21 mouse cellular contexts compared by ENCODE assay signal in the genomic region with DNA sequence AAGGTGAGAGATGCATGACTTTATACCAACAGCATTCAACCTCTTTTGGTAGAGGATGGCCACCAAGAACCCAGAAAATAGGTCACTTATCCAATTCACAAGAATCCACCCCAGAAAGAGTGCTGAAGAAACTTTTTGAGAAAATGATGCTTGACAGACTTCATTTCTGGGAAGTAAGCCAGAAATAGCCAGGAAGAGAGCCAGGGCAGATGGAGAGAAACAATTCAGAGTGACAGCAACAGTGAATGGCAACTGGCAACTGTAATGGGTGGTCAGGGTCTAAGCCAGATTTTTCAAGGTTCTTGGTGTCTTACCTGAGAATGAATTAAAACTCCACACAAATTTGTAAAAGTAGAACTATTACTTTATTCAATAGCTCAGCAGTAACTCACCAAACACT.
DNase-seq lines count a peak whose midpoint lies in the region; ATAC-seq and TF ChIP-seq lines count a peak whose summit lies in the region.
"Had no signal": no experiment of that assay in that cellular context is flagged by ENCODE, and none has a peak within 500 bp of the region (broad histone marks: within the 10 kb centered on the region; RNA-seq: fewer than 3 reads in every experiment).

No protein-coding gene starts in this region.

- H3K4me3 ChIP-seq in forebrain, postnatal 0 days (ENCODE audit: low read depth, low read length) = no peak overlapping the region
- H3K4me3 ChIP-seq in forebrain, embryonic 10.5 days = no peak overlapping the region
- no peak overlapping the region for H3K4me3 ChIP-seq in midbrain, postnatal 0 days (ENCODE audit: low read depth, low read length)
- no peak overlapping the region for H3K4me3 ChIP-seq in midbrain, embryonic 16.5 days (ENCODE audit: low read depth, low read length)
- H3K4me3 ChIP-seq: forebrain, embryonic 13.5 days; heart, adult 2 months; hindbrain, embryonic 10.5 days; midbrain, embryonic 12.5 days; neural tube, embryonic 13.5 days had no signal

- no peak overlapping the region for H3K27ac ChIP-seq in forebrain, postnatal 0 days (ENCODE audit: low read depth, low read length)
- no peak overlapping the region for H3K27ac ChIP-seq in forebrain, embryonic 10.5 days
- no peak overlapping the region for H3K27ac ChIP-seq in midbrain, postnatal 0 days (ENCODE audit: low read depth, low read length)
- H3K27ac ChIP-seq in midbrain, embryonic 16.5 days (ENCODE audit: low read length) = no peak overlapping the region
- H3K27ac ChIP-seq: forebrain, embryonic 13.5 days; heart, adult 2 months; hindbrain, embryonic 10.5 days; midbrain, embryonic 12.5 days; neural tube, embryonic 13.5 days had no signal

- TF ChIP-seq CTCF in forebrain, postnatal 0 days (IDR thresholded peaks at IDR 0.05; ENCODE audit: low read depth) = no peak
- no peak for TF ChIP-seq CTCF in midbrain, postnatal 0 days (IDR thresholded peaks at IDR 0.05)

- H3K4me2 ChIP-seq in forebrain, postnatal 0 days (ENCODE audit: low read depth) = no peak overlapping the region
- no peak overlapping the region for H3K4me2 ChIP-seq in midbrain, postnatal 0 days (ENCODE audit: low read depth, low read length, poor library complexity, severe bottlenecking)
- H3K4me2 ChIP-seq in midbrain, embryonic 16.5 days (ENCODE audit: low read length) = no peak overlapping the region
- H3K4me2 ChIP-seq: forebrain, embryonic 13.5 days; midbrain, embryonic 12.5 days; neural tube, embryonic 13.5 days had no signal

- no peaks in the 10 kb centered on the region for H3K9me3 ChIP-seq in forebrain, postnatal 0 days (ENCODE audit: low read length)
- no peaks in the 10 kb centered on the region for H3K9me3 ChIP-seq in forebrain, embryonic 10.5 days
- H3K9me3 ChIP-seq in midbrain, postnatal 0 days (ENCODE audit: low read length) = no peaks in the 10 kb centered on the region
- no peaks in the 10 kb centered on the region for H3K9me3 ChIP-seq in midbrain, embryonic 16.5 days (replicated peaks; ENCODE audit: control insufficient read depth, low read length, poor library complexity, severe bottlenecking)
- H3K9me3 ChIP-seq: forebrain, embryonic 13.5 days; hindbrain, embryonic 10.5 days; midbrain, embryonic 12.5 days; neural tube, embryonic 13.5 days had no signal

- H3K27me3 ChIP-seq in forebrain, postnatal 0 days (ENCODE audit: insufficient read depth, low read length) = no peaks in the 10 kb centered on the region
- H3K27me3 ChIP-seq in forebrain, embryonic 10.5 days (ENCODE audit: poor library complexity, severe bottlenecking) = no peaks in the 10 kb centered on the region
- H3K27me3 ChIP-seq in midbrain, postnatal 0 days (ENCODE audit: insufficient read depth, low read length) = no peaks in the 10 kb centered on the region
- H3K27me3 ChIP-seq in midbrain, embryonic 16.5 days (ENCODE audit: control insufficient read depth, insufficient read depth, low read depth, low read length) = no peaks in the 10 kb centered on the region
- H3K27me3 ChIP-seq: forebrain, embryonic 13.5 days; midbrain, embryonic 12.5 days; neural tube, embryonic 13.5 days had no signal

- peak; percentile 62 for DNase-seq in forebrain, postnatal 0 days
- DNase-seq in forebrain, embryonic 10.5 days (ENCODE audit: extremely low spot score, low spot score) = no peak
- DNase-seq in midbrain, postnatal 0 days (ENCODE audit: low spot score) = peak; percentile 43
- peak; percentile 42 for DNase-seq in brain, adult 2 months (ENCODE audit: low read depth, low spot score)
- peak; percentile 52 to 66 for DNase-seq in layer of hippocampus, postnatal 10 days (ENCODE audit: low spot score in 2 of 2)
- DNase-seq in thymus, postnatal 14 days = no peak
- DNase-seq: adrenal gland, adult 8-10 months; embryo, embryonic 11 days; gastrocnemius, postnatal 14 days; heart, adult 2 months; kidney, adult 2 months; kidney, postnatal 14 days; liver; lung, postnatal 10 days; thymus, postnatal 36 days had no signal

- H3K9ac ChIP-seq in forebrain, postnatal 0 days = no peak overlapping the region
- no peak overlapping the region for H3K9ac ChIP-seq in midbrain, postnatal 0 days (replicated peaks; ENCODE audit: low read length, poor library complexity, severe bottlenecking)
- no peak overlapping the region for H3K9ac ChIP-seq in midbrain, embryonic 16.5 days (ENCODE audit: low read depth, low read length)
- H3K9ac ChIP-seq: forebrain, embryonic 13.5 days; midbrain, embryonic 12.5 days; neural tube, embryonic 13.5 days had no signal

- ATAC-seq in forebrain, postnatal 0 days = no peak
- ATAC-seq in midbrain, postnatal 0 days (ENCODE audit: low FRiP score) = no peak
- ATAC-seq in midbrain, embryonic 16.5 days = no peak
- no peak for ATAC-seq in inflammation-experienced regulatory T-cells, adult 6 months
- ATAC-seq: forebrain, embryonic 13.5 days had no signal

- H3K4me1 ChIP-seq in forebrain, postnatal 0 days (ENCODE audit: insufficient read depth) = no peaks in the 10 kb centered on the region
- H3K4me1 ChIP-seq in forebrain, embryonic 10.5 days = no peaks in the 10 kb centered on the region
- H3K4me1 ChIP-seq in midbrain, postnatal 0 days (ENCODE audit: insufficient read depth, low read length) = no peaks in the 10 kb centered on the region
- H3K4me1 ChIP-seq in midbrain, embryonic 16.5 days (ENCODE audit: control insufficient read depth, insufficient read depth, low read length) = no peaks in the 10 kb centered on the region
- H3K4me1 ChIP-seq: forebrain, embryonic 13.5 days; hindbrain, embryonic 10.5 days; midbrain, embryonic 12.5 days; neural tube, embryonic 13.5 days had no signal

- H3K36me3 ChIP-seq in forebrain, postnatal 0 days (ENCODE audit: insufficient read depth) = no peaks in the 10 kb centered on the region
- no peaks in the 10 kb centered on the region for H3K36me3 ChIP-seq in forebrain, embryonic 10.5 days (replicated peaks)
- H3K36me3 ChIP-seq in midbrain, postnatal 0 days (ENCODE audit: insufficient read depth, low read length) = no peaks in the 10 kb centered on the region
- H3K36me3 ChIP-seq in midbrain, embryonic 16.5 days (ENCODE audit: control insufficient read depth, insufficient read depth, low read length) = no peaks in the 10 kb centered on the region
- H3K36me3 ChIP-seq: hindbrain, embryonic 10.5 days; midbrain, embryonic 12.5 days; neural tube, embryonic 13.5 days had no signal

Comparison
In these comparisons a context has a peak if more than half of its experiments do, and no peak if none do; other contexts are left out.
1. DNase-seq: peak in forebrain, postnatal 0 days (single experiment), midbrain, postnatal 0 days (single experiment), brain, adult 2 months (single experiment) and layer of hippocampus, postnatal 10 days (2 of 2); none in forebrain, embryonic 10.5 days (single experiment) and thymus, postnatal 14 days (single experiment).